Mouse (Mus musculus) spleen, postnatal 36 days (tissue): ENCODE results near the gene Rps25.
"Not testable (repeated sequence)": the region's sequence is repeated elsewhere in the genome, so short reads cannot be mapped to it uniquely, and the experiment has no call there.

Source experiments
- DNase-seq, 2 experiments: peaks; one replicate each; pipeline ENCODE4 v3.0.0; 2022; ENCODE audit warnings: low spot score in 2 of 2, mixed read lengths in 1 of 2

The Rps25 gene

GRCm38 (mm10) chr9:44406906-44407751 is at the start of gene Rps25, which contains the start of gene Trappc4:
Gene Rps25 (plus strand): TSS chr9:44407139.
Gene Trappc4 (minus strand): TSS chr9:44407600.
- peak; percentile 89 to 91 for DNase-seq

- DNase-seq: peak in 1 of 2 experiments; percentile 53
These were observed 49.7 kb upstream of the Rps25 start for GRCm38 (mm10) chr9:44357207-44357606.

- DNase-seq: peak; percentile 94 to 95
These were observed 45.6 kb upstream of the Rps25 start, which contains the start of gene Vps11 for GRCm38 (mm10) chr9:44361190-44361917. Gene Vps11 (minus strand): TSS chr9:44361670.

GRCm38 (mm10) chr9:44361931-44362330 is 45.0 kb upstream of the Rps25 start:
- not testable (repeated sequence) for DNase-seq

- no peak for DNase-seq
These were observed 42.5 kb upstream of the Rps25 start for GRCm38 (mm10) chr9:44364480-44364879.

GRCm38 (mm10) chr9:44373386-44373785 is 33.6 kb upstream of the Rps25 start:
- DNase-seq: no peak

- DNase-seq: no peak
These were observed 30.8 kb upstream of the Rps25 start for GRCm38 (mm10) chr9:44376141-44376540.

- not testable (repeated sequence) for DNase-seq
These were observed 29.6 kb upstream of the Rps25 start for GRCm38 (mm10) chr9:44377335-44377734.

GRCm38 (mm10) chr9:44378153-44378730 is 28.7 kb upstream of the Rps25 start:
- DNase-seq: no peak

- peak; percentile 99 for DNase-seq
These were observed 27.7 kb upstream of the Rps25 start, which contains the start of gene Hyou1 for GRCm38 (mm10) chr9:44379054-44379834. Gene Hyou1 (plus strand): TSS chr9:44379490.

GRCm38 (mm10) chr9:44379862-44380261 is 27.1 kb upstream of the Rps25 start:
- DNase-seq: no peak

GRCm38 (mm10) chr9:44384596-44384995 is 22.3 kb upstream of the Rps25 start:
- DNase-seq: no peak

GRCm38 (mm10) chr9:44387221-44387620 is 19.7 kb upstream of the Rps25 start:
- no peak for DNase-seq

- DNase-seq: peak; percentile 29 to 48
These were observed 17.7 kb upstream of the Rps25 start for GRCm38 (mm10) chr9:44389273-44389672.

- peak; percentile 65 to 74 for DNase-seq
These were observed 15.5 kb upstream of the Rps25 start for GRCm38 (mm10) chr9:44391466-44391865.

GRCm38 (mm10) chr9:44396684-44397411 is 10.1 kb upstream of the Rps25 start, which contains the start of gene Slc37a4:
Gene Slc37a4 (plus strand): TSS chr9:44396852.
- peak; percentile 98 for DNase-seq

- no peak for DNase-seq
These were observed 8.9 kb upstream of the Rps25 start for GRCm38 (mm10) chr9:44398087-44398486.

GRCm38 (mm10) chr9:44398551-44398950 is 8.4 kb upstream of the Rps25 start:
- DNase-seq: no peak

GRCm38 (mm10) chr9:44399114-44399794 is 7.7 kb upstream of the Rps25 start:
- DNase-seq: no peak

- no peak for DNase-seq
These were observed 7.2 kb upstream of the Rps25 start for GRCm38 (mm10) chr9:44399795-44400114.
